Mouse (Mus musculus) stomach, postnatal 0 days (tissue): ENCODE results near the gene Parm1. TPM values are rescaled to one million over a fixed set of nuclear protein-coding genes. Genes with fewer than 3 reads are reported as not detected.

Source experiments
- ATAC-seq: fragments of 200-750 bp; cut with Nextera tagmentation; 2 replicates; pipeline ENCODE4 v1.8.0; 2017; ENCODE audit not compliant: low FRiP score, low TSS enrichment
- DNase-seq: peaks from one replicate; pipeline ENCODE4 v3.0.0-alpha.2; 2016; ENCODE audit warnings: low spot score
- H3K27ac ChIP-seq: fragments of 300-500 bp; sonication (generic); replicated peaks from 2 replicates; pipeline ENCODE4 v1.5.1; 2014; ENCODE audit warnings: mild to moderate bottlenecking, control low read depth
- H3K27me3 ChIP-seq: fragments of 300-500 bp; sonication (generic); 2 replicates; pipeline ENCODE4 v1.6.1; 2014; ENCODE audit warnings: low read length; ENCODE audit not compliant: control insufficient read depth, insufficient read depth
- H3K36me3 ChIP-seq: fragments of 300-500 bp; sonication (generic); 2 replicates; pipeline ENCODE4 v1.6.1; 2014; ENCODE audit warnings: low read length, mixed read lengths; ENCODE audit not compliant: control insufficient read depth, insufficient read depth
- H3K4me1 ChIP-seq: fragments of 300-500 bp; sonication (generic); replicated peaks from 2 replicates; pipeline ENCODE4 v1.6.1; 2014; ENCODE audit warnings: antibody characterized with exemption; ENCODE audit not compliant: control insufficient read depth, insufficient read depth
- H3K4me2 ChIP-seq: fragments of 300-500 bp; sonication (generic); replicated peaks from 2 replicates; pipeline ENCODE4 v1.6.1; 2014; ENCODE audit warnings: low read depth, mild to moderate bottlenecking, control low read depth, moderate library complexity
- H3K4me3 ChIP-seq: fragments of 300-500 bp; sonication (generic); 2 replicates; pipeline ENCODE4 v1.5.1; 2014; ENCODE audit warnings: low read depth, low read length, control low read depth
- H3K9ac ChIP-seq: fragments of 300-500 bp; sonication (generic); 2 replicates; pipeline ENCODE4 v1.6.1; 2014; ENCODE audit warnings: mild to moderate bottlenecking, low read length, control low read depth, mixed read lengths
- H3K9me3 ChIP-seq: fragments of 300-500 bp; sonication (generic); 2 replicates; pipeline ENCODE4 v1.6.1; 2016; ENCODE audit warnings: low read length; ENCODE audit not compliant: control insufficient read depth
- CTCF ChIP-seq: IDR thresholded peaks from 2 replicates; pipeline ENCODE4 v1.5.1; 2016; ENCODE audit warnings: antibody characterized with exemption, low read depth, mild to moderate bottlenecking, moderate library complexity
- EP300 ChIP-seq: optimal IDR thresholded peaks from 2 replicates; pipeline ENCODE3; 2016; ENCODE audit warnings: antibody characterized with exemption
- WGBS: fragments of 180-500 bp; shearing (Covaris S2); extraction: QIAGEN DNeasy Blood & Tissue Kit; methylation state at CpG from one replicate; pipeline ENCODE4 v1.1.7; 2014; 5-methylcytosine and 5-hydroxymethylcytosine counted together
- polyA plus RNA-seq: library from polyadenylated mRNA; unstranded; fragments of >200 nt; fragmentation: Nextera tagmentation; extraction: Ambion mirVana; gene quantifications from 2 replicates; pipeline ENCODE4 v1.2.1, GENCODE M21; 2015

The Parm1 gene
- polyA plus RNA-seq, 1 experiment from 2014 or later, result 24.7 TPM

DNA sequence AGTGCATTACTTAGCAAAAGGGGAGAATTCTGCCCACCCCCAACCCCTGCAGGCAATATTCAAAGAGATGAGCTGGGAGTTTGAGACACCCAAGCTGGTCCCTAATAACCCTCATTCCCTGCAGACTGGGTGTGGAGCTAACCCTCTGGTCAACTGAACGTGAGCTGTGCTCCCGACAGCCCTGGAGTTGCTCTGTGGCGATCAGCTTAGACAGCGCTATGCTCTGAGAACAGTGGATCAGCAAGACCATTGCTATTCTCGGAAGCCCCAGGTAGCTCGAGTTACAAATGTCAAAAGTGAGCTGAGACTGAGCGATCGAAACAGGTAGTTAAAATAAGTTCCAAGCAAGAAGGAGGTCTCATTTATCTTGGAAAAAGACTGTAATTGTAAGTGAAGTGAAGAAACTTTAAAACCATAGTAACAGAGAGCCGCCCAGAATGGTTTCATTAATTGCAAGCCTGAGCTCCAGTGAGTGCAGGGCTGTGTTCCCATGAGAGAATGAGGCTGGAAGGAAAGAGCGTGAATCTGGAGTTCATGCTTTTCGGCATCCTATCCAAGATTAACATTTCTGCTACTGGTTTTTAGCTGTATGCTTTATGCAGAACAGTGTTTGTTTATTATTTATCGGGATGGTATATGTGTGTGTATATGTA is 86.5 kb downstream of the Parm1 start:
- Histone ChIP-seq H3K9ac (no peak overlapping the region), H3K4me2 (no peak overlapping the region), H3K36me3 (no peaks in the 10 kb centered on the region; the same call in 1 of the 2 replicates), H3K4me1 (no peaks in the 10 kb centered on the region), H3K27ac (no peak overlapping the region), H3K9me3 (no peaks in the 10 kb centered on the region), H3K4me3 (no peak overlapping the region), H3K27me3 (no peaks in the 10 kb centered on the region)
- DNase-seq (no peak), ATAC-seq (no peak)
- TF ChIP-seq CTCF (no peak), EP300 (no peak)
- WGBS, result 52% methylated on average over 12 of the region's 12 CpGs

- no peaks in the 10 kb centered on the region for H3K9me3 ChIP-seq
- no peak overlapping the region for H3K4me3 ChIP-seq
- no peaks in the 10 kb centered on the region for H3K4me1 ChIP-seq
- ATAC-seq, result no peak
- TF ChIP-seq CTCF (no peak), EP300 (no peak)
- no peaks in the 10 kb centered on the region for H3K36me3 ChIP-seq
- H3K9ac ChIP-seq, result no peak overlapping the region
- H3K4me2 ChIP-seq, result no peak overlapping the region
- DNase-seq, result no peak
- H3K27ac ChIP-seq, result 0 out of 2 replicates have a peak overlapping the region, but pooled peaks have one; percentile 24
- H3K27me3 ChIP-seq, result no peaks in the 10 kb centered on the region
- 91% methylated on average over 2 of the region's 2 CpGs for WGBS
Measured at GRCm38 (mm10) chr5:91607234-91607633, 89.8 kb downstream of the Parm1 start.

DNA sequence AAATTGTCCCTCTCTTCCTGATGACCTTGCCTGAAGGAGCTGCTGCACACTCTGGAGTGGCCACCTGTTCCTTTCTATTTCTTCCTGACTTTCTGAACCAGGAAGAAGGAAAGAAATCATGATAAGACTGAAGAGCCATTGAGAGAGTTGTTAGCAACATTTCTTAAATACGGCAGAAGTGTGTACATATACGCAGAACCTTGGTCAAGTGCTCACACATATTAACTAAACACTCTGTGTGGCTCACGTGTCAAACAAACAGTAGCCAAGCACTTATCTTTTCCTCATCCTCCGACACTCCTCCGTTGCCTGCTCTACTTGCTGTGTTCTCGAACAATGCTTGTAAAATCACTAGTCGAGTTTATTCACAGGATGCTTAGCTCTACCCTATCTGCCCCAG is 90.4 kb downstream of the Parm1 start:
- H3K4me3 ChIP-seq, result no peak overlapping the region
- H3K27ac ChIP-seq, result no peak overlapping the region
- no peaks in the 10 kb centered on the region for H3K9me3 ChIP-seq
- no peaks in the 10 kb centered on the region for H3K27me3 ChIP-seq
- no peaks in the 10 kb centered on the region for H3K4me1 ChIP-seq
- ATAC-seq (peak; percentile 80), DNase-seq (no peak)
- WGBS, result 60% methylated on average over 7 of the region's 7 CpGs
- no peak overlapping the region for H3K9ac ChIP-seq
- no peaks in the 10 kb centered on the region for H3K36me3 ChIP-seq
- TF ChIP-seq CTCF, result no peak
- TF ChIP-seq EP300, result no peak
- no peak overlapping the region for H3K4me2 ChIP-seq

DNA sequence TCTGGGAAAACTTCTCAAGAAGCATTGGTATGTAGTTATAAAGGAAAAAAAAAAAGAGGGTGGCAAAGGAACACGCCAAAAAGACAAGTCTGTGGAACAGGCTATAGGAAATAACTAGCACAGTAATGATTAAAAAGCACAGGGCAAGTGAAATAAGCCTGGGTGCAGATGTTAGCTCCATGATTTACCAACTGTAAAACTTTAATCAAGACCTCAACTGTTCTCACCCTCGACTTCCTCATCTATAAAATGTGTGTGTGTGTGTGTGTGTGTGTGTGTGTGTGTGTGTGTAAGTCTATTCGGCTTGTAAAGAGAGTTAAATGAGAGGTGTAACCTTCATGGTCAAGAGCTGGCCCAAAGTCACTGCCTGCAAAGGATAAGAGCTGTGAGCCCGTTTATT is 91.6 kb downstream of the Parm1 start:
- H3K27me3 ChIP-seq, result no peaks in the 10 kb centered on the region
- H3K9ac ChIP-seq, result no peak overlapping the region
- no peaks in the 10 kb centered on the region for H3K36me3 ChIP-seq
- ATAC-seq, result no peak
- no peak overlapping the region for H3K4me3 ChIP-seq
- H3K4me2 ChIP-seq, result no peak overlapping the region
- TF ChIP-seq EP300, result no peak
- no peak for TF ChIP-seq CTCF
- DNase-seq, result no peak
- H3K4me1 ChIP-seq, result no peaks in the 10 kb centered on the region
- whole genome bisulfite sequencing, result 72% methylated on average over 4 of the region's 4 CpGs
- H3K9me3 ChIP-seq, result no peaks in the 10 kb centered on the region
- H3K27ac ChIP-seq, result peak overlapping the region; percentile 49; the same call in 1 of the 2 replicates

- WGBS, result 56% methylated on average over 3 of the region's 3 CpGs
- Histone ChIP-seq H3K27ac (peak overlapping the region; percentile 49), H3K4me3 (no peak overlapping the region), H3K36me3 (no peaks in the 10 kb centered on the region), H3K9me3 (no peaks in the 10 kb centered on the region), H3K4me2 (no peak overlapping the region), H3K9ac (no peak overlapping the region), H3K4me1 (no peaks in the 10 kb centered on the region), H3K27me3 (no peaks in the 10 kb centered on the region)
- no peak for TF ChIP-seq EP300
- no peak; the same call in 1 of the 2 replicates for TF ChIP-seq CTCF
- DNase-seq, result peak; percentile 48
- ATAC-seq, result peak; percentile 81
Measured at GRCm38 (mm10) chr5:91609511-91610300, 92.3 kb downstream of the Parm1 start.

DNA sequence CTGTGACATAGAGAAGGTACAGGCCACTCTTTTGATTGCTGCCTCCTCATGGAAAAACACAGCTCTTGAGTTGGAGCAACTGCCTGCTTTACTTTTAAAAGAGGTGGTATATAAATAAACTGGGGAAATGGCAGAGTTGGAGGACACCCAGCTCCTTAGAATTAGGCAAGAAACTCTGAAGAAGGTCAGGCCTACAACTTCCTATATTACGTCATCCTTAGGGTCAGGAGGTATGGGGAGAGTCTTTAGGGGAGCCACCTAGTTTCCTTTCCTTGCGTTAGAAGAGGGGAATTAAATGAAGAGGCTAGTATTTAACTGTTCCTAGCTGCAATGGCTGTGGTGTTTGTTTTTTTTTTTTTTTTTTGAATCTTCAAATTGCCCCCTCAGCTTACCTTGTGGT is 93.1 kb downstream of the Parm1 start:
- 59% methylated on average over 2 of the region's 2 CpGs for WGBS
- DNase-seq (no peak), ATAC-seq (no peak)
- Histone ChIP-seq H3K9ac (no peak overlapping the region), H3K9me3 (no peaks in the 10 kb centered on the region), H3K4me3 (no peak overlapping the region), H3K27ac (no peak overlapping the region), H3K27me3 (no peaks in the 10 kb centered on the region), H3K36me3 (no peaks in the 10 kb centered on the region), H3K4me1 (no peaks in the 10 kb centered on the region), H3K4me2 (no peak overlapping the region)
- no peak for TF ChIP-seq EP300
- no peak for TF ChIP-seq CTCF
